Mouse (Mus musculus) embryonic stem cell, embryonic (primary cell): ENCODE measurements at regions not wholly inside any gene's neighbourhood (a gene's known extent, or its start where the extent isn't known, plus 50 kb on each side); places are given as distances from the start of the nearest gene placed in this dataset.

Experiments
- CTCF ChIA-PET, 4 experiments: fragments of 300-600 bp in 2 of 4; fragments of 350-600 bp in 2 of 4; sonication (Branson Sonifier 250); formaldehyde crosslinking; loops; one replicate each; lab custom pipeline; 2022; ENCODE audit warnings: inconsistent platforms in 2 of 4; lab: Charles Lee
- POLR2A ChIA-PET, 4 experiments: fragments of 300-600 bp in 2 of 4; fragments of 350-600 bp in 2 of 4; sonication (Branson Sonifier 250); formaldehyde crosslinking; loops; one replicate each; lab custom pipeline; 2022; ENCODE audit warnings: antibody characterized with exemption in 4 of 4, inconsistent platforms in 1 of 4; lab: Charles Lee

DNA sequence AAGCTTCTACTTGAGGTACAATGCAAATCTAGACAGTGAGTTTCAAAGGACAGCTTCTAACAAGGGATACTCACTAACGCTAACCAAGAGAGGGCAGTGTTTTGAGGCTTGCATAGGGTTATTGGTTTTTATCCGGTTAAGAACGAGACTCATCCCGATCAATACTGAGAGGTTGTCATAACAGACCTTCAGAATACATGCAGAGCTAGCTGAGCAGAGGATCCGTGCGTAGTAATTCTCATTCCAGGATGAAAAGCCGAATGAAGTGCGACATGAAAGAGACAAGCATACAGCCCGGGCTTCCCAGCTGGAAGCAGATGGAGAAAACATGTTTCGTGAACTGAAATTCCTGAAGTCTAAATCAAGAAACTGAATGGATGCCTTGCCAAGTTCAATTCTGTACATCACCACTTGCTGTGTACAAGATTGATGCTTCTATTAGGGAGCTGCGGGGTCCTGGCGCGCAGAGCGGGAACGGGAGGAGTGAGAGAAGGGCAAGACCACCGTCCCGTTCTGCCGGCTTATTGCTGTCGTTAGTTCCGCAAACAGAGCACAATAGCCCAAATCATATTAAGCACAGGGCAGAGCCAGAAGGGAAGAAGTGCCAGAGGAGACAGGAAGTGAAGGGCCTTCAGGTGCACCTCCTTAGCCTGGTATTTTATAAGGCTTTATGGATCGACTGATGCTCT, 65.4 kb upstream of the Tes start:
- ChIA-PET CTCF (interaction anchor here in 2 of 4 experiments (0.6 to 0.9 kb wide), 3 partner anchors 88 to 590 kb away, joined by 3 to 4 read pairs (median 4); no protein-coding TSS in a partner anchor), POLR2A (no interaction called here)

GRCm38 (mm10) chr6:16995495-16995936, 69.4 kb upstream of the Tes start:
- ChIA-PET POLR2A (no interaction called here), CTCF (interaction anchor here in 3 of 4 experiments (0.6 to 2.3 kb wide), 5 partner anchors 89 to 594 kb away, joined by 3 to 20 read pairs (median 3); no protein-coding TSS in a partner anchor)

DNA sequence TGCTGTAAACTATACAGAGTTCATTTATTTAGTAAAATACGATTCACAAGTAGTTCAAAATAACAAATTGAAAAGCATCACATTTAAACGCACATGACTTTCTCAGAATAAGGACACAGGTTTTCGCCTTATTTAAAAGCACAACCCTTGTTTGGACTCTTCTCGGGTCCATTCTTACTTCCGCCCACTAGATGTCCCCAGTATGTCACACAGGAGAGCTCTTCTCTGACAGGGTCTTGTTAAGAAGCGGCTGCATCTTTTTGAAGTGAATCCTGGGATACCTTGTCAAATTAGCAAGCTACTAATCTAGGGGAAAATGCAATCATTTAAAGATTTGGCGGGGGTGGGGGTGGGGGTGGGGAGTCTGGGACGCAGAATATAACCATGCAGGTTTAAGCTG, 70.2 kb upstream of the Tes start:
- POLR2A ChIA-PET = interaction anchor here in 1 of 4 experiments (0.7 kb wide), 1 partner anchor 1001 kb away, joined by 3 read pairs; no protein-coding TSS in a partner anchor
- CTCF ChIA-PET = interaction anchor here (0.6 to 2.3 kb wide), 14 partner anchors 38 to 595 kb away, joined by 3 to 20 read pairs (median 3); no protein-coding TSS in a partner anchor

DNA sequence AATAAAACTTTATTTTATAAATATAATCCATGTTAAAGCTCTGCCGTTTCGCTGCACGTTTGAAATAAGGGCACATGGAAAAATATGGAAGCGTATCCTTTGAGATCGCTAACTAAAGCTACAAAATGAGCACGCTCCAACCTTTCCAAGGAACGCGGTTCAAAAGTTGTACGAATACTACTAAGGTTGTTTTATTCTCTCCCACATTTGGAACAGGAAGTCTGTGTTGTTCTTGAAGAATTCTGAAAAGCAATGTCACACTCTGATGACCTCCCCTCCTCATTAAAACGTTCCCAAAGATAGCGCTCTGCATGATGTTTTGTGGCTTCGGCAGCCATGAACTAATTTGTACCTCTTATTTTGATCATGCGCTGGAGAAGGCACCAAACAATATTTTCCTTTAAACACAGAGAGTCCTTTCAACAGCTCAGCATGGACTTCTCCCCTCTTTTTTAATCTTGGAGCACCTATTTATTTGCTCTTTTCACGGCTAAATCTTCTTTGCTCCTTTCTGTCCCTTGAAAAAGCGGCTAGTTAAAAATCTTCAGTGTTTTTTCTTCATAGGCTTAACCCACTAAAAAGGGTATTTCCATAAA, 72.9 kb upstream of the Tes start:
- POLR2A ChIA-PET = no interaction called here
- CTCF ChIA-PET = no interaction called here

GRCm38 (mm10) chr6:16978206-16978505, 79.9 kb upstream of the Tfec start:
- CTCF ChIA-PET = no interaction called here
- POLR2A ChIA-PET = no interaction called here

DNA sequence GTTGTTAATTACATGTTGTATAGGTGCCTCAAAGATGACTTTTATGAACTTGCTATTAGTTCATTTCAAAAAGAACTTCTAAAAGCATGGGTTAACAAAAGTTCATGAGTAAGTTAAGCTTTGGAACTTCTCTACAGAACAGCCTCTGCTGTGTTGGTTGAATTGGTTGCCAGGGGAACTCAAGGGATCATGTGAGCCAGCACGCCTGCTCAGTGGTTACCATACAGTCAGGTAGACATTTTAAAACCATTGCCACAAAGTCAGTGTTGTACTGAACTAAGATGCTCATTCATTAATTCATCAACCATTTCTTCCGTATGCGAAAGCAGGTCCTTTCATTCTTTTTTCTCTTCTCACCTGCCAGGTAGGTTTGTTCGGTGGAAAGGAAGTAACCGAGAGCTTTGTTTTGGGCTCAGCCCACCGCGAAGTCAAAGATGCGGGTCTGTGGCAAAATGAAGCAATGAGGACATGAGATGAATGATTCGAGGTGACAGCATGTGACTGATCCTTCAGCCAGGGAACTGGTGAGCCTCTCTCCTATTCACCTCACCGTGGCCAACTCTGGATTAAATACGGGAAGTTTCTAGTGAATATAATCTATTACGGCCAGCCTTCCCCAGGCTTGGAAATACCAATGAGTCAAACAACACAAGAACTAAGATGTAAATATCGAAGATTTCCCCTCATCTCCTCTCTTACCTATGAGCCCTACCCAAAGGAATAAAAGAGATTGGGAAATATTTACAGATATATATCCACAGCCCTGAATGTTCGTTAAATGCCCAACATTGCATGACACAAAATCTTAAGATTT, 79.4 kb upstream of the Tfec start:
- POLR2A ChIA-PET = no interaction called here
- CTCF ChIA-PET = interaction anchor here in 1 of 4 experiments (0.7 kb wide), 1 partner anchor 114 kb away, joined by 3 read pairs; no protein-coding TSS in a partner anchor

DNA sequence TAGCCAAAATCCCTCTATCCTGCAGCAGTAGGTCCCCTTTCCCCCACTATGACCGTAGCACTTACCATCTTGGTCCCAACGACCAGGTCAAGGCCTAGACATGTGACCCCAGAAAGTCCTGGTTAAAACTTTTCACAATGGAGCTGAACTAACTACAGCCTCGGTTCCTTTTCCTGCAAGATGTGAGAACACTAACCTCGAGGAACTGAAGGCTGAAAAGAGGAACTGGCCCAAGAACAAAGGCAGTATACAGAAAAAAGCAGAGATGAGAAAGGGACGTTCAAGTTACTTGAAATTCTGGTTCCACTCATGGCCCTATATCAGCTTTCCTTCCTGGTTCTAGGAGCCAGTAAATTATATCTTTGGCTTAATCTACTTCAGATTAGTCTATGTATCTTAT, 67.4 kb upstream of the Tfec start:
- POLR2A ChIA-PET = no interaction called here
- CTCF ChIA-PET = no interaction called here

GRCm38 (mm10) chr6:16964362-16964761, 66.1 kb upstream of the Tfec start:
- ChIA-PET CTCF (no interaction called here), POLR2A (no interaction called here)

- POLR2A ChIA-PET = no interaction called here
- CTCF ChIA-PET = no interaction called here
Measured at GRCm38 (mm10) chr6:16963958-16964357, 65.7 kb upstream of the Tfec start.

DNA sequence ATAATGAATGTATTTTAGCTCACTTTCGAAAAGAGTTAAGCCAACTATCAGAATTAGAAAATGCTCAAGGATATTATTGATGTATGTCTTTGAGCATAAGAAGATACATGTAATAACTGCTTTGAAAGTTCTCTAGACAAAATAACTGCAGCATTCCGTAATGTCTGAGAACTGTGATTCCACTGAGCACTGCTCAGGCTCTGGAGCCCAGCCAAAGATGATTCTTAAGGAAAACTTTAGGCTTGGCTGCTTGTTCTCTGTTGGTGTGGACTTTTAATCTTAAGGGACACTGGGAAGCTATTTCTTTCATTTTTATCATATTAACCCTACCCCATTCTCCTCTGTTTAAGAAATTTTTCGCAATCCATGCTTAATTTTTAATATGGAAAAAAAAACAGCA, 59.9 kb upstream of the Tfec start:
- ChIA-PET POLR2A (no interaction called here), CTCF (no interaction called here)

- ChIA-PET CTCF (no interaction called here), POLR2A (no interaction called here)
Measured at GRCm38 (mm10) chr6:16956771-16957435, 58.7 kb upstream of the Tfec start.
